Mouse (Mus musculus) embryonic facial prominence, embryonic 14.5 days (tissue): ENCODE results near the gene Rere. TPM values are rescaled to one million over a fixed set of nuclear protein-coding genes. Genes with fewer than 3 reads are reported as not detected.

ENCODE experiments used
- ATAC-seq: fragments of 200-750 bp; cut with Nextera tagmentation; 2 replicates; pipeline ENCODE4 v1.8.0; 2017; ENCODE audit warnings: low read depth, moderate number of reproducible peaks, moderate TSS enrichment
- DNase-seq: peaks from one replicate; pipeline ENCODE4 v3.0.0-alpha.2; 2015; ENCODE audit warnings: low spot score
- H3K27ac ChIP-seq: fragments of 300-500 bp; sonication (generic); replicated peaks from 2 replicates; pipeline ENCODE4 v1.5.1; 2014; ENCODE audit warnings: low read depth, mild to moderate bottlenecking, low read length, moderate library complexity
- H3K27me3 ChIP-seq: fragments of 300-500 bp; sonication (generic); replicated peaks from 2 replicates; pipeline ENCODE4 v1.6.1; 2014; ENCODE audit warnings: low read length; ENCODE audit not compliant: control insufficient read depth, insufficient read depth
- H3K36me3 ChIP-seq: fragments of 300-500 bp; sonication (generic); 2 replicates; pipeline ENCODE4 v1.6.1; 2014; ENCODE audit warnings: low read length, mixed read lengths; ENCODE audit not compliant: control insufficient read depth, insufficient read depth
- H3K4me1 ChIP-seq: fragments of 300-500 bp; sonication (generic); 2 replicates; pipeline ENCODE4 v1.6.1; 2014; ENCODE audit warnings: antibody characterized with exemption, low read length; ENCODE audit not compliant: control insufficient read depth, insufficient read depth
- H3K4me2 ChIP-seq: fragments of 300-500 bp; sonication (generic); 2 replicates; pipeline ENCODE4 v1.6.1; 2014; ENCODE audit warnings: low read depth, mild to moderate bottlenecking, low read length, moderate library complexity, mixed read lengths
- H3K4me3 ChIP-seq: fragments of 300-500 bp; sonication (generic); 2 replicates; pipeline ENCODE4 v1.5.1; 2014; ENCODE audit warnings: low read depth, mild to moderate bottlenecking, low read length
- H3K9ac ChIP-seq: fragments of 300-500 bp; sonication (generic); 2 replicates; pipeline ENCODE4 v1.6.1; 2014; ENCODE audit warnings: low read depth, mild to moderate bottlenecking, low read length, moderate library complexity, mixed read lengths
- H3K9me3 ChIP-seq: fragments of 300-500 bp; sonication (generic); 2 replicates; pipeline ENCODE4 v1.6.1; 2016; ENCODE audit warnings: low read length; ENCODE audit not compliant: control insufficient read depth
- WGBS: fragments of 180-500 bp; shearing (Covaris S2); extraction: QIAGEN DNeasy Blood & Tissue Kit; methylation state at CpG from one replicate; pipeline ENCODE4 v1.1.7; 2014; 5-methylcytosine and 5-hydroxymethylcytosine counted together
- polyA plus RNA-seq: library from polyadenylated mRNA; unstranded; fragments of >200 nt; fragmentation: Nextera tagmentation; extraction: Ambion mirVana; gene quantifications from 2 replicates; pipeline ENCODE4 v1.2.1, GENCODE M21; 2014

Gene Rere
- polyA plus RNA-seq, 1 experiment from 2014 or later, result 32.0 TPM

DNA sequence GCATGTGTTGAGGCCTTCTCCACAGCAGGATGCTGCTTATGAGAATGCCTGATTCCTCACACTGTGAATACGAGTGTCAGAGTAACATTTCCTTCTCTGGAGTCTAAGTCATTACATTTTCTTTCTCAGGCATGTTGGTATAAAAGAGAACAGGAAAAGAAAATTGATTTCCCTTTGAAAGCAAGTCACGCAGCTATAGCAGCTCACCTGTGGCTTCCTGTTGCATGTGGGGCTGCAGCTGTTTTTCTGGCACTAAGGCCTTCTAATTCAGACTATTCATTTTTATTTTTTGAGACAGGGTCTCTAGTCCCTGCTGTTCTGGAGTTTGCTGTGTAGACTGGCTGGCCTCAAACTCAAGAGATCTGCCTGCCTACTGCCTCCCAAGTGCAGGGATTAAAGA lies 117.6 kb downstream of the Rere start:
- no peak for ATAC-seq
- H3K9ac ChIP-seq, result no peak overlapping the region
- no peak for DNase-seq
- H3K4me2 ChIP-seq, result no peak overlapping the region
- no peaks in the 10 kb centered on the region for H3K36me3 ChIP-seq
- 50% methylated on average over 2 of the region's 2 CpGs for WGBS
- H3K4me3 ChIP-seq, result no peak overlapping the region
- H3K9me3 ChIP-seq, result no peaks in the 10 kb centered on the region
- H3K27ac ChIP-seq, result 0 out of 2 replicates have a peak overlapping the region, but pooled peaks have one; percentile 10
- peaks cover 65% of the 10 kb centered on the region for H3K4me1 ChIP-seq
- no peaks in the 10 kb centered on the region for H3K27me3 ChIP-seq

DNA sequence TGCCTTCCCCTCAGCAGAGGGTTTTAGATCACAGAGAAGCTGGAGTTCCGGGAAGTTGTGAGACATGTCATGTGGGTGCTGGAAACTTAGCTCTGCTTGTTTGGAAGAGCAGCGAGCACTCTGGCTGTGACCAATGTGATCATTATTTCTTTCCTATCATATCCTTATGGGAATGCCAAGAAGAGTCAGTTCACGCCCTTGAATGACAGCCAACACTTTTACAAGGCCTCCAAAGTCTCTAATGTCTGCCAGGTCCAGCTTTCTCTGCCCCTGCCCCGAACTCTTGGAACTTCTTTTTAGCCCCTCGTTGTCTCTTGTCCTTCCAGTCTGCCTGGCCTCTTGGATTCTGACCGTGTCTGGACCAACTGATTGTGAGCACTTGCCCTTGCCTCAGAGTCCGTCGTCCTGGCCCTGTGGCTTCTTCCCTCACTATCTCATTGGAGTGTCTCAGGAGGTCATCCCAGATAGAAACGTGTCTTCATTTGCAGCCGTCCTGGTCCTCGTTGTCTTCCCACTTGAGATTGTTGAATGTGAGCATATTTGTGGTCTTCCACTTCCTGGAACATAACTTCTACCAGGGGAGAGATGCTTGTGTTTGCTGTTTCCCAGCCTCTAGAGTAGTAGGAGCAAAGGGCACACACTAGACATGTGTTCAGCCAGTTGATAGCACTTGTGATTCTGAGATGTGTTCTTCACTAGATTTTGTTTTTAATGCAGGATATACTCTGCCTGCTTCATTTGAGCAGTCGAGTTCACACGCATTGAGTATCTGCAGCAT lies 120.6 kb downstream of the Rere start:
- H3K27ac ChIP-seq, result 0 out of 2 replicates have a peak overlapping the region, but pooled peaks have one; percentile 15

DNA sequence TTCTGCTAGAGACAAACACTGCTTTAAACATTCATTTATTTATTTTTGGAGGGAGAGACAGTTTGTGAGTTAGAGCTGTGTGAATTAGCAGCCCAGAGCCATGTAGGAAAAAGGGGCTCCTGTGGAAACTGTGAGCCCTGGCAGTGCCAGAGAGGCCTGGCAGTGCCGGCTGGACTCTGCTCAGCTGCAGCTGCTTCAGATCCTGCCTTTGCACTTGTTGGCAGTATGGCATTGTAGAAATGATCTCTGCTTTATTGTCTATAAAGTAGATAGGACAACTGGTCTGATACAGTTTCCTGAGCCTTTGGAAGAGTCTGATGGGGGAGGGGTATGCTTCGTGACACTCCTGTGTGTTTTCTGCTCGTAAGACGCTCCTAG lies 121.2 kb downstream of the Rere start:
- Histone ChIP-seq H3K27me3 (no peaks in the 10 kb centered on the region), H3K4me1 (peaks cover 53% of the 10 kb centered on the region), H3K36me3 (peaks cover 12% of the 10 kb centered on the region; the same call in 1 of the 2 replicates), H3K27ac (0 out of 2 replicates have a peak overlapping the region, but pooled peaks have one; percentile 15), H3K4me2 (no peak overlapping the region), H3K9me3 (no peaks in the 10 kb centered on the region), H3K4me3 (no peak overlapping the region), H3K9ac (no peak overlapping the region)
- ATAC-seq (no peak), DNase-seq (no peak)
- 74% methylated on average over 4 of the region's 4 CpGs for WGBS

More for the DNA sequence above, 120.6 kb downstream of the Rere start:
- no peak overlapping the region for H3K9ac ChIP-seq
- H3K27me3 ChIP-seq, result no peaks in the 10 kb centered on the region
- peaks cover 59% of the 10 kb centered on the region for H3K4me1 ChIP-seq
- H3K9me3 ChIP-seq, result no peaks in the 10 kb centered on the region
- peaks cover 7% of the 10 kb centered on the region; the same call in 1 of the 2 replicates for H3K36me3 ChIP-seq
- no peak overlapping the region for H3K4me2 ChIP-seq
- DNase-seq (peak; percentile 33), ATAC-seq (no peak)
- H3K4me3 ChIP-seq, result no peak overlapping the region
- 58% methylated on average over 13 of the region's 13 CpGs for WGBS

DNA sequence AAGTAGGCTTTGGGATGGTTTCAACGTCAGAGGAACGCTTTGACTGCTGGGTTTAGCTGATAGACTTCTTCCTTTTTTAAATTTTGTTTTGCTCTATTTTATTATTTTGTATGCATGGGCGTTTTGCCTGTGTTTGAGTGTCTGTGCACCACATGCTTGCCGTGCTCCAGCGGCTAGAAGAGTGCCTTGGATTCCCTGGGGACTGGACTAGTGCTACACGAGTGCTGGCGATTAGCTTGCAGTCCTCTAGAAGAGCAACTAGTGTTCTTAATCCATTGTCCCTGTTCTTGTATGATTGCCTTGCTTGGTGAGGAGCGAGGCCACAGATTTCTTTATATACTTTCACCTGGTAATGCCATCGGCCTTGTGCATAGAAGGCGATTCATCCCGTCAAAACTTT lies 122.5 kb downstream of the Rere start:
- Histone ChIP-seq H3K27ac (peak overlapping the region; percentile 39; the same call in 1 of the 2 replicates), H3K36me3 (peaks cover 21% of the 10 kb centered on the region; the same call in 1 of the 2 replicates), H3K4me2 (no peak overlapping the region), H3K27me3 (no peaks in the 10 kb centered on the region), H3K4me1 (peaks cover 45% of the 10 kb centered on the region), H3K9me3 (no peaks in the 10 kb centered on the region), H3K4me3 (no peak overlapping the region), H3K9ac (no peak overlapping the region)
- no peak for ATAC-seq
- 42% methylated on average over 11 of the region's 11 CpGs for WGBS
- DNase-seq, result peak; percentile 75

DNA sequence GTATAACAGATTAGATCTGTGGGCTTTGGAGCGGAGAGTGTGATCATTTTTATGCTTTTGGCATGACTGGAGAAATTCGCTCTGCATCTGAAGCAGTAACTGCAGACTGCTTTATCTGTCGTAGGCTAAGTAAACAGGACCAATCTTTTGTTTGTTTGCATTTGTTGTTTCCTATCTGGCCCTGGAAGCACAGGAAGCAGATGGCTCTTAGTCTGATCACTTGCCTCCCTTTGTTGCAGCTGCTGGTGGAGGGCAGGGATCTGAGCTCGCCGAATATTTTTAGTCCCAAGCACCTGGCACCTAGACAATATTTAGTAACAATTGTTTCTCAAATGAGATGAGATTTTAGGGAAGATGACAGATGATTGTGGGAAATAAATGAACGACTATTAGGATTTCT lies 123.1 kb downstream of the Rere start:
- no peaks in the 10 kb centered on the region for H3K27me3 ChIP-seq
- H3K9ac ChIP-seq, result no peak overlapping the region
- no peak overlapping the region; the same call in 1 of the 2 replicates for H3K27ac ChIP-seq
- no peak overlapping the region for H3K4me2 ChIP-seq
- H3K4me1 ChIP-seq, result peaks cover 45% of the 10 kb centered on the region
- DNase-seq, result peak; percentile 33
- H3K9me3 ChIP-seq, result no peaks in the 10 kb centered on the region
- peaks cover 24% of the 10 kb centered on the region for H3K36me3 ChIP-seq
- 40% methylated on average over 6 of the region's 6 CpGs for WGBS
- no peak overlapping the region for H3K4me3 ChIP-seq
- ATAC-seq, result no peak

DNA sequence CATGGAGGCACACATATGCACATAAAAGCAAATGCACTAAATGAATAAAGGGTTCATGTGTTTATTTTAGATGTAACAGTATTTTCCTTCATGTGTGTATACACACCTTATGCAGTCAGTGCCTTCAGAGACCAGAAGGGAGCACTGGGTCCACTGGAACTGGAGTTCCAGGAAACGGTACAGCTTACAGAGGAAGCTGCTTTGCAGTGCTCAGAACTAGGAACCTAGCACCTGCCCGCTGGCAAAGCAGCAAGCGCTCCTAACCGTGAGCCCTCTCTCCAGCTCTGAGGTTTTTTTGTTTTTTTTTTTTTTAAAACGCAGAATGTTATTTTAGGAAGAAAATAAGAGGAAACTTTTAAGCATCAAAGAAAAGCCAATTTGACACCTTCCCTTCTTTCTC lies 124.3 kb downstream of the Rere start:
- H3K27me3 ChIP-seq, result no peaks in the 10 kb centered on the region
- no peak for ATAC-seq
- no peak for DNase-seq
- H3K36me3 ChIP-seq, result peaks cover 26% of the 10 kb centered on the region
- 62% methylated on average over 5 of the region's 5 CpGs for WGBS
- H3K9me3 ChIP-seq, result no peaks in the 10 kb centered on the region
- H3K4me1 ChIP-seq, result peaks cover 39% of the 10 kb centered on the region
- 0 out of 2 replicates have a peak overlapping the region, but pooled peaks have one; percentile 3 for H3K27ac ChIP-seq
- no peak overlapping the region for H3K4me2 ChIP-seq
- no peak overlapping the region for H3K4me3 ChIP-seq
- no peak overlapping the region for H3K9ac ChIP-seq

DNA sequence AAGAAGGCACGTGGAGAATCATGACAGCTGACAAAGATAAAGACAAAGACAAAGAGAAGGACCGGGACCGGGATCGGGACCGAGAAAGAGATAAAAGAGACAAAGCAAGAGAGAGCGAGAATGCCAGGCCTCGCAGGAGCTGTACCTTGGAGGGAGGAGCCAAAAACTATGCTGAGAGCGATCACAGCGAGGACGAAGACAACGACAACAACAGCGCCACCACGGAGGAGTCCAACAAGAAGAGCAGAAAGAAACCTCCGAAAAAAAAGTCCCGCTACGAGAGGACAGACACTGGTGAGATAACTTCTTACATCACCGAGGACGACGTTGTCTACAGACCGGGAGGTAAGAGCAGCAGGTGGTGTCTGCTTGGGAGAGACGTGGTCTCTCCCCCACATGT lies 124.9 kb downstream of the Rere start:
- H3K27me3 ChIP-seq, result no peaks in the 10 kb centered on the region
- H3K27ac ChIP-seq, result no peak overlapping the region
- no peak overlapping the region for H3K4me2 ChIP-seq
- no peaks in the 10 kb centered on the region for H3K9me3 ChIP-seq
- H3K36me3 ChIP-seq, result peaks cover 26% of the 10 kb centered on the region
- H3K9ac ChIP-seq, result no peak overlapping the region
- ATAC-seq (no peak), DNase-seq (no peak)
- WGBS, result 69% methylated on average over 21 of the region's 21 CpGs
- H3K4me3 ChIP-seq, result no peak overlapping the region
- H3K4me1 ChIP-seq, result peaks cover 35% of the 10 kb centered on the region

DNA sequence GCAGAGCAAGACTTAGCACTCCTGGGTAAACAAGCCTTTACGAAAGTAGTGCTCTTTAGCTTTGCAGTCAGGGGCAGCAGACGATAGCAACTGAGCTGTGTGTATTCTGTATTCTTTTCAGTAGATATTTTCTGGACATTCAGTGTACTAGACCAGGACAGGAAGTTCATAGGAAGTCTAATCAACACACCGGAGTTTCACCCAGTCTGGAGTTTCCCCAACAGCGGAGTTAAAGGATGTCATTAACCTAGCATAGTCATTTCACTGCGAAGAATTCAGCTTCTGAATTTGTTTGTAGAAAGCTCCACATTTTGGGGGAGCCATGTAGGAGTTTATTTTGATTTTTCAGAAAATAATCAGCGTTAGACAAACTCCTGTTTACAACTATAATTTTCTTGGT lies 125.4 kb downstream of the Rere start:
- WGBS, result 86% methylated on average over 6 of the region's 6 CpGs
- ATAC-seq, result no peak
- H3K9me3 ChIP-seq, result no peaks in the 10 kb centered on the region

DNA sequence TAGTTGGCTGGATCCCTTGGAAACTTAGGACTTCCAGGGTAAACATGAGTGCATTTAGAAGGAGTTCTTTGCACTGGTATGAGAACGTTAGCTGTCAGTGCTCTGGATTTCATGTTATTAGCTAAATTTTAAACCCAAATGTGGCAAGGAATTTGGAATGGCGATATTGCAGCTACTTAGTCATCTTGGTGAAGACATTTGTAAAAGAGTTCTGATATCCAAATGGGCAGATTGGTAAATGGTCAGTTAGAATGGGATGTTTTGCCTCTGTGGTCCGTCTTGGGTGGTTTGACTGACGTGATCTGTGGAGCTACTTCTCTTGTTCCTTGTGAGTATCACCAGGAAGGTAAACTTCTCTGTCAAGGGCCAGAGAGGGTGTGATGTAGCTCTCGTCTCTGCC lies 132.8 kb downstream of the Rere start:
- Histone ChIP-seq H3K9ac (no peak overlapping the region), H3K9me3 (no peaks in the 10 kb centered on the region), H3K36me3 (peaks cover 19% of the 10 kb centered on the region; the same call in 1 of the 2 replicates), H3K27me3 (no peaks in the 10 kb centered on the region), H3K27ac (no peak overlapping the region), H3K4me2 (no peak overlapping the region), H3K4me1 (no peaks in the 10 kb centered on the region), H3K4me3 (no peak overlapping the region)
- DNase-seq (no peak), ATAC-seq (no peak)
- 78% methylated on average over 5 of the region's 5 CpGs for WGBS

More for the DNA sequence above, 125.4 kb downstream of the Rere start:
- H3K36me3 ChIP-seq, result peaks cover 28% of the 10 kb centered on the region
- peaks cover 30% of the 10 kb centered on the region for H3K4me1 ChIP-seq
- DNase-seq, result no peak
- H3K27ac ChIP-seq, result no peak overlapping the region
- H3K27me3 ChIP-seq, result no peaks in the 10 kb centered on the region
- H3K4me3 ChIP-seq, result no peak overlapping the region
- no peak overlapping the region for H3K4me2 ChIP-seq
- H3K9ac ChIP-seq, result no peak overlapping the region
